Mouse (Mus musculus) liver, embryonic 14.5 days (tissue): ENCODE results near the gene Hic1.

Experiments used
- CTCF ChIP-seq: IDR thresholded peaks from 2 replicates; pipeline ENCODE4 v1.5.1; 2016; ENCODE audit warnings: antibody characterized with exemption, low read depth, control low read depth
- EP300 ChIP-seq: IDR thresholded peaks from 2 replicates; pipeline ENCODE4 v1.6.1; 2016; ENCODE audit warnings: antibody characterized with exemption, low read depth

DNA sequence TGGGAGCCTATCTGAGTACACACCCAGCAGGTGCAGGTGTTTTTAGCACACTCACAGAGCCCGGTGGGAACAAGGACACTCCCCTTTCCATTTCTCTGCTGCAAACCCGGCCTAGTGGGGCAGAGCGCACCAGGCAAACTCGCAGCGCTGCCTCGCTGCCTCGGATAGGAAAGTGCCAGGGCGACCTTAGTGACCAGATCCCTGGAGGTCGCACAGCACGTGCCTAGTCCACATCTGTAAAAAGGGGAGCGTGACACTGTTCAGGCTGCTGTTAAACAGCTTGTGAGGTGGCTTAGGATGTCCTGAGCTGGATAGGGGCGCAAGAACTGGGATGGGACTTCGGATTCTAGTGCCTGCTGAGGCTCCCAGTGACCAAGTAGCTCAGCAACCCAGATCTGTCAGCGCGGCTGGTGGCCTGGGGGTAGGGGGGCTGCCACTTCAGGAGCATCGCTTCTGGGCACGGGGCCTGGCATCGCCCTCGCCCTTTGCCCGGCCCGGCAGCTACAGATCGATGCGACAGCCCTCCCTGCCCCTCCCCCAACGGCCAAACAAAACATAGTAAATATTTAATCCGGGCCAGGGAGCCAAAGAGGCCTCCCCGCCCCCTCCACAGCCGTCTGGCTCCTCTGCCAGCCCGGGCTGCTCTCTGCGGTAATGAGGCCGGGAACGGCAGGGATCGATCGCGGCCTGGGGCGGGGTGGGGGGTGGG, 44.2 kb upstream of the Hic1 start:
- TF ChIP-seq CTCF (no peak), EP300 (no peak)
